Mouse (Mus musculus): ENCODE results near the gene Ncln. TPM values are rescaled to one million over a fixed set of nuclear protein-coding genes. Genes with fewer than 3 reads are reported as not detected.

Ncln gene
- total and polyA plus RNA-seq, 2 experiments from 2014 or later = 58.1 to 83.0 TPM

DNA sequence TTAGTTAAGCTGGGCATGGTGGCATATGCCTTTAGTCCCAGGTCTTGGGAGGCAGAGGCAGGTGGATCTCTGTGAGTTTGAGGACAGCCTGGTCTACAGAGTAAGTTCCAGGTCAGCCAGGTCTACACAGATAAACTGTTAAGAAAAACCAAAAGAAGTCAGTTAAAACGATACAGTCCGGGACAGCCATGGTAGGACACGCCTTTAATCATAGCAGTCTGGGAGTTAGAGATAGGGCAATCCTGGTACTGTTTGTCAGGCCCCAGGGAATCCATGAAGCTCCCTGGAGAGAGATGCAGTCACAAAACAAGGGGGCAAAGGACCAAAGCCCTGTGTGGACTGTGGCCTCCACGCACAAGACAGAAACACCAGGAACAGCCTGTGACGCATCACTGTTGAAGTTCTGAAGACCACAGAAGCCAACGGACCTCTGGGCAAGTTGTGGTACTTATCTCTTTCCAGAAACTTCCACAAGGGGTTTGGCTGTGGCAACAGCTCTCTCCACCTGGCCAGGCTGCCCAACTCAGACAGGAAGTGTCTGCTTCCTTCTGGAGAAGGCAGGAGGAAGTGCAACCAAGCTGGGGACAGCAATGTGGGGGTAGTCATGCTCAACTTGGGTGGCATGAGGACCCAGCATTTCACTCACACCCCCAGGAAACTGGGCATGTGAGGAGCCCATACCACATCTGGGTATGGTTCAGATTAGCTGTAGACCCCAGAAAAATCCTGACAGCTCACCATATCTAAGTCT, 23.2 kb upstream of the Ncln start:
- ATAC-seq (ENCODE audit: low FRiP score) (no peak), DNase-seq (ENCODE audit: low spot score) (no peak)
- H3K9me3 ChIP-seq (ENCODE audit: low read length) = no peaks in the 10 kb centered on the region
- no peak for TF ChIP-seq CTCF (IDR thresholded peaks at IDR 0.05)
- no peak overlapping the region for H3K27ac ChIP-seq (ENCODE audit: low read depth, low read length)
- no peaks in the 10 kb centered on the region; the same call in 1 of the 2 replicates for H3K27me3 ChIP-seq (ENCODE audit: insufficient read depth, low read length)
- no peaks in the 10 kb centered on the region for H3K4me1 ChIP-seq (ENCODE audit: insufficient read depth, low read length)
- H3K36me3 ChIP-seq (ENCODE audit: insufficient read depth, low read length) = no peaks in the 10 kb centered on the region
- H3K9ac ChIP-seq (replicated peaks; ENCODE audit: low read length, poor library complexity, severe bottlenecking) = no peak overlapping the region
- H3K4me3 ChIP-seq (ENCODE audit: low read depth, low read length) = no peak overlapping the region
- 87% methylated on average over 6 of the region's 6 CpGs for WGBS
- H3K4me2 ChIP-seq (ENCODE audit: low read depth, low read length, poor library complexity, severe bottlenecking) = no peak overlapping the region

DNA sequence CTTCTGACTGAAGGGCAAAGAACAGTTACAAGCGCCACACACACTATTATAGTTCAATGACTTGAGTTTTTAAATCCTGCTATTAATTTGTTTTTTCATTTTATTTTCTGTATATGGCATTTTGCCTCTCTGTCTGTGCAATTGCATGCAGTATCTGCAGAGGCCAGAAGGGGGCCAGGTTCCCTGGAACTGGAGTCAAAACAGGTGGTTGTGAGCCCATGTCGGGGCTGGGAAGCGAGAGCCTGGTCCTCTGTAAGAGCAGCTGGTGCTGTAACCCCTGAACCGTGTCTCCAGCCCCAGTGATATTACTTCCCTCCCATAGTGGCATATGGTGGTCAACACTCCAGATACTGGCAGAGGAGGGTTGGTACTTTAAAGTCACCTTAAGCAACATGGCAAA, 22.4 kb upstream of the Ncln start:
- WGBS = 17% methylated on average over 4 of the region's 4 CpGs

GRCm38 (mm10) chr10:81517227-81517626, 21.0 kb upstream of the Ncln start:
- ATAC-seq (ENCODE audit: low FRiP score) (no peak), DNase-seq (ENCODE audit: low spot score) (no peak)
- no peaks in the 10 kb centered on the region for H3K9me3 ChIP-seq (ENCODE audit: low read length)
- H3K9ac ChIP-seq (replicated peaks; ENCODE audit: low read length, poor library complexity, severe bottlenecking) = no peak overlapping the region
- H3K27ac ChIP-seq (ENCODE audit: low read depth, low read length) = no peak overlapping the region
- no peak overlapping the region for H3K4me2 ChIP-seq (ENCODE audit: low read depth, low read length, poor library complexity, severe bottlenecking)
- 0 out of 2 replicates have a peak, but pooled peaks cover 3% of the 10 kb centered on the region for H3K27me3 ChIP-seq (ENCODE audit: insufficient read depth, low read length)
- WGBS = 74% methylated on average over 8 of the region's 8 CpGs
- no peak overlapping the region for H3K4me3 ChIP-seq (ENCODE audit: low read depth, low read length)
- no peaks in the 10 kb centered on the region for H3K36me3 ChIP-seq (ENCODE audit: insufficient read depth, low read length)
- no peaks in the 10 kb centered on the region for H3K4me1 ChIP-seq (ENCODE audit: insufficient read depth, low read length)
- TF ChIP-seq CTCF (IDR thresholded peaks at IDR 0.05) = no peak

More for the DNA sequence above, 22.4 kb upstream of the Ncln start:
- H3K4me1 ChIP-seq (ENCODE audit: insufficient read depth, low read length) = no peaks in the 10 kb centered on the region
- H3K27me3 ChIP-seq (ENCODE audit: insufficient read depth, low read length) = no peaks in the 10 kb centered on the region
- no peaks in the 10 kb centered on the region for H3K9me3 ChIP-seq (ENCODE audit: low read length)
- no peaks in the 10 kb centered on the region for H3K36me3 ChIP-seq (ENCODE audit: insufficient read depth, low read length)
- ATAC-seq (ENCODE audit: low FRiP score) (no peak), DNase-seq (ENCODE audit: low spot score) (peak; percentile 61)
- TF ChIP-seq CTCF (IDR thresholded peaks at IDR 0.05) = peak; percentile 75
- H3K9ac ChIP-seq (replicated peaks; ENCODE audit: low read length, poor library complexity, severe bottlenecking) = no peak overlapping the region
- H3K4me3 ChIP-seq (ENCODE audit: low read depth, low read length) = no peak overlapping the region
- H3K4me2 ChIP-seq (ENCODE audit: low read depth, low read length, poor library complexity, severe bottlenecking) = no peak overlapping the region
- no peak overlapping the region for H3K27ac ChIP-seq (ENCODE audit: low read depth, low read length)

DNA sequence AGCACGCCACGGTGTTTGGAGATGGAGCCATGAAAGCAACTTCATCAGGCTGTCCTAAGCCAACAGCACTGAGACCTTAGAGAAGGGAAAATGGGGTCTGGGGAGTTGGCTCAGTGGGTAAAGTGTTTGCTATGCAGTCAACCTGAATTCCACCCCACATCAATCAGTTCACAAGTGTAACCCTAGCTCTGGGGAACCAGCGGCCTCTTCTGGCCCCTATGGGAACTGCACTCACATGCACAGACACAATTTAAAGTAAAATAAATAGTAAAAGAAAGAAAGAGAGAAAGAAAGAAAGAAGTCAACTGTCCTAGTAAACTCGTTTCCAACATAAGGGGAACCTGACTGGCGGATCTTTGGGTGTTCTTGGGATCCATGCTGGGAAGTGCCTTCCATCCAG, 17.6 kb upstream of the Ncln start:
- WGBS = 86% methylated on average over 5 of the region's 5 CpGs
- no peak overlapping the region for H3K27ac ChIP-seq (ENCODE audit: low read depth, low read length)
- H3K4me3 ChIP-seq (ENCODE audit: low read depth, low read length) = no peak overlapping the region
- no peak; the same call in 1 of the 2 replicates for TF ChIP-seq CTCF (IDR thresholded peaks at IDR 0.05)
- H3K9me3 ChIP-seq (ENCODE audit: low read length) = no peaks in the 10 kb centered on the region
- peaks cover 3% of the 10 kb centered on the region; the same call in 1 of the 2 replicates for H3K27me3 ChIP-seq (ENCODE audit: insufficient read depth, low read length)
- H3K4me2 ChIP-seq (ENCODE audit: low read depth, low read length, poor library complexity, severe bottlenecking) = no peak overlapping the region
- no peak for DNase-seq (ENCODE audit: low spot score)
- H3K4me1 ChIP-seq (ENCODE audit: insufficient read depth, low read length) = no peaks in the 10 kb centered on the region
- no peaks in the 10 kb centered on the region for H3K36me3 ChIP-seq (ENCODE audit: insufficient read depth, low read length)
- ATAC-seq (ENCODE audit: low FRiP score) = no peak
- H3K9ac ChIP-seq (replicated peaks; ENCODE audit: low read length, poor library complexity, severe bottlenecking) = no peak overlapping the region

GRCm38 (mm10) chr10:81510246-81510810, 14.1 kb upstream of the Ncln start:
- Histone ChIP-seq H3K9me3 (ENCODE audit: low read length) (no peaks in the 10 kb centered on the region), H3K4me2 (ENCODE audit: low read depth, low read length, poor library complexity, severe bottlenecking) (no peak overlapping the region), H3K4me1 (ENCODE audit: insufficient read depth, low read length) (no peaks in the 10 kb centered on the region), H3K36me3 (ENCODE audit: insufficient read depth, low read length) (no peaks in the 10 kb centered on the region), H3K27ac (ENCODE audit: low read depth, low read length) (no peak overlapping the region), H3K9ac (replicated peaks; ENCODE audit: low read length, poor library complexity, severe bottlenecking) (no peak overlapping the region), H3K4me3 (ENCODE audit: low read depth, low read length) (no peak overlapping the region), H3K27me3 (ENCODE audit: insufficient read depth, low read length) (peaks cover 3% of the 10 kb centered on the region; the same call in 1 of the 2 replicates)
- WGBS = 80% methylated on average over 14 of the region's 14 CpGs
- ATAC-seq (ENCODE audit: low FRiP score) (no peak), DNase-seq (ENCODE audit: low spot score) (no peak)
- TF ChIP-seq CTCF (IDR thresholded peaks at IDR 0.05) = no peak
